ENCODE assay signal across 41 mouse cellular contexts in the genomic region with DNA sequence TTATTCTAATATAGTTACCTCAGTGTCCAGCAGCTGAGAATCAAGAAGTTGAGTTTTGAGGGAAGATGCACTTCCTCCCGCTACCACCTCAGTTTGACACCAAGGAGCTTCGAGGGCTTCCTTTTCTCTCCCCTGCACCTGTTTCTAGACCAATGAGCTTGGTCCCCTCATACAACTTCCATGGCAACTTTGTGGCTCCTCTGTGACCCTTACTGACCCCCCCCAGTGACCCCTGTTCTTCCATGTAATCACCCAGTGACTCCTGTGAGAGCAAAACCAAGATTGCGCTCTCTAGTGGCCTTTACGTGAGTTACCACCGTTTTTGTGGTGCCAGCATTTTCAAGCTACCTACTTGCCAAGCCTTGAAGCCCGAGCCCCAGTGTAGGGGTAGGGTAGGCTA. TPM values are rescaled to one million over a fixed set of nuclear protein-coding genes. Genes with fewer than 3 reads are reported as not detected.
"Had no signal": no experiment of that assay in that cellular context is flagged by ENCODE, and none has a peak within 500 bp of the region (broad histone marks: within the 10 kb centered on the region; RNA-seq: fewer than 3 reads in every experiment).

A gene (minus strand): TSS at position 101 of the 400 bp plus-strand sequence.

- H3K36me3 ChIP-seq: heart, embryonic 13.5 days; heart, embryonic 15.5 days; hindbrain, embryonic 10.5 days; hindbrain, embryonic 12.5 days; hindbrain, embryonic 13.5 days; hindbrain, embryonic 15.5 days; intestine, embryonic 15.5 days; kidney, embryonic 15.5 days had no signal

- ATAC-seq: hindbrain, embryonic 16.5 days; hindbrain, postnatal 0 days; inflammation-experienced regulatory T-cells, adult 6 months; intestine, embryonic 15.5 days; intestine, embryonic 16.5 days; intestine, postnatal 0 days had no signal

- H3K27me3 ChIP-seq: heart, embryonic 13.5 days; heart, embryonic 15.5 days; hindbrain, embryonic 15.5 days; intestine, embryonic 15.5 days had no signal

- H3K4me3 ChIP-seq: heart, embryonic 13.5 days; heart, embryonic 15.5 days; hindbrain, embryonic 10.5 days; hindbrain, embryonic 12.5 days; hindbrain, embryonic 13.5 days; hindbrain, embryonic 15.5 days; intestine, embryonic 15.5 days; kidney, embryonic 15.5 days; layer of hippocampus, adult 2 months; left cerebral cortex, adult 2 months had no signal

- H3K27ac ChIP-seq: heart, embryonic 13.5 days; heart, embryonic 15.5 days; hindbrain, embryonic 10.5 days; hindbrain, embryonic 12.5 days; hindbrain, embryonic 13.5 days; hindbrain, embryonic 14.5 days; hindbrain, embryonic 15.5 days; hindbrain, postnatal 0 days; intestine, embryonic 15.5 days; kidney, embryonic 15.5 days; kidney, postnatal 0 days; layer of hippocampus, adult 2 months; left cerebral cortex, adult 2 months had no signal

- H3K4me1 ChIP-seq: heart, embryonic 13.5 days; heart, embryonic 15.5 days; hindbrain, embryonic 10.5 days; hindbrain, embryonic 12.5 days; hindbrain, embryonic 13.5 days; hindbrain, embryonic 15.5 days; intestine, embryonic 15.5 days; kidney, embryonic 15.5 days had no signal

- H3K4me2 ChIP-seq: heart, embryonic 13.5 days; heart, embryonic 15.5 days; hindbrain, embryonic 12.5 days; hindbrain, embryonic 13.5 days; hindbrain, embryonic 14.5 days; hindbrain, embryonic 15.5 days; intestine, embryonic 15.5 days; kidney, embryonic 15.5 days had no signal

- H3K9me3 ChIP-seq: heart, embryonic 13.5 days; heart, embryonic 15.5 days; hindbrain, embryonic 10.5 days; hindbrain, embryonic 12.5 days; hindbrain, embryonic 13.5 days; hindbrain, embryonic 15.5 days; intestine, embryonic 15.5 days; kidney, embryonic 15.5 days had no signal

- DNase-seq: heart, postnatal 10 days; heart, postnatal 14 days; heart, postnatal 36 days; heart, postnatal 4 days; kidney, adult 11 months; kidney, adult 18-20 months; kidney, adult 2 months; kidney, adult 8-10 months; kidney, adult 9 months; kidney, postnatal 10 days; kidney, postnatal 14 days; kidney, postnatal 25 days; kidney, postnatal 36 days; kidney, postnatal 4 days; layer of hippocampus, adult 9-11 months; layer of hippocampus, postnatal 36 days had no signal

- H3K9ac ChIP-seq: heart, embryonic 13.5 days; heart, embryonic 15.5 days; hindbrain, embryonic 12.5 days; hindbrain, embryonic 13.5 days; hindbrain, embryonic 14.5 days; hindbrain, embryonic 15.5 days; intestine, embryonic 15.5 days; kidney, embryonic 15.5 days had no signal

RNA-seq across cellular contexts. Expression of the gene that starts here (rescaled TPM):
- polyA plus RNA-seq: heart, embryonic 13.5 days; heart, embryonic 14.5 days; heart, embryonic 15.5 days; heart, embryonic 16.5 days; heart, postnatal 0 days; hindbrain, embryonic 10.5 days; hindbrain, embryonic 11.5 days; hindbrain, embryonic 12.5 days; hindbrain, embryonic 13.5 days; hindbrain, embryonic 14.5 days; hindbrain, embryonic 15.5 days; hindbrain, embryonic 16.5 days; hindbrain, postnatal 0 days; inflammation-experienced regulatory T-cells, adult 6 months; intestine, embryonic 14.5 days; intestine, embryonic 15.5 days; intestine, embryonic 16.5 days; intestine, postnatal 0 days; kidney, adult 2 months; kidney, embryonic 14.5 days; kidney, embryonic 15.5 days; kidney, embryonic 16.5 days; kidney, postnatal 0 days; large intestine, adult 2 months had no signal
